10 mouse cellular contexts compared by ENCODE assay signal in genomic region chr8:122639521-122640248, GRCm38 (mm10). TPM values are rescaled to one million over a fixed set of nuclear protein-coding genes. Genes with fewer than 3 reads are reported as not detected.
DNase-seq lines count a peak whose midpoint lies in the region; ATAC-seq lines count a peak whose summit lies in the region.
"Had no signal": no experiment of that assay in that cellular context is flagged by ENCODE, and none has a peak within 500 bp of the region (broad histone marks: within the 10 kb centered on the region; RNA-seq: fewer than 3 reads in every experiment).

No protein-coding gene starts in this region.

- no peak overlapping the region for H3K4me2 ChIP-seq in neural tube, embryonic 15.5 days

- no peaks in the 10 kb centered on the region for H3K27me3 ChIP-seq in neural tube, embryonic 15.5 days (replicated peaks)

- peak overlapping the region; percentile 24; the same call in 1 of the 2 replicates for H3K27ac ChIP-seq in neural tube, embryonic 15.5 days (replicated peaks)
- H3K27ac ChIP-seq: liver, embryonic 14.5 days had no signal

- H3K36me3 ChIP-seq in neural tube, embryonic 15.5 days = peaks cover 56% of the 10 kb centered on the region

- DNase-seq in frontal cortex, postnatal 10 days (ENCODE audit: low spot score in 2 of 2) = peak; percentile 26 to 39
- peak; percentile 81 for DNase-seq in cerebellum, adult 9-11 months
- DNase-seq in gastrocnemius, adult 8-10 months (ENCODE audit: low spot score in 2 of 2) = peak; percentile 47 to 73
- peak; percentile 61 for DNase-seq in kidney, adult 11 months
- DNase-seq in lung, adult 18-20 months = peak; percentile 66 to 73
- no peak for DNase-seq in spleen, adult 12 weeks (ENCODE audit: low spot score)

- ATAC-seq in frontal cortex, adult (ENCODE audit: low TSS enrichment) = no peak
- ATAC-seq in neural tube, embryonic 15.5 days (ENCODE audit: low FRiP score) = no peak; the same call in 1 of the 2 replicates

- no peak overlapping the region for H3K9ac ChIP-seq in neural tube, embryonic 15.5 days (replicated peaks)
- H3K9ac ChIP-seq: liver, embryonic 14.5 days had no signal

- WGBS in neural tube, embryonic 15.5 days = 39% methylated on average over 16 of the region's 16 CpGs

- H3K9me3 ChIP-seq in neural tube, embryonic 15.5 days (replicated peaks) = no peaks in the 10 kb centered on the region

- H3K4me1 ChIP-seq in neural tube, embryonic 15.5 days = peaks cover 22% of the 10 kb centered on the region

- H3K4me3 ChIP-seq in neural tube, embryonic 15.5 days (replicated peaks) = no peak overlapping the region

RNA-seq across cellular contexts. Expression of gene Pabpn1l, which starts 17.1 kb away (rescaled TPM):
- total RNA-seq in gastrocnemius, adult 8-10 months (2022) = under 1 TPM in 1 of 4 experiments, not detected in 3; 0.27 TPM
- 0.14 TPM in 1 of 2 replicates, not detected in the other for polyA plus RNA-seq in neural tube, embryonic 15.5 days (2015; fragmentation: Nextera tagmentation; extraction: Ambion mirVana)
- total RNA-seq: common myeloid progenitor, adult 5-6 weeks had no signal
- polyA plus RNA-seq: liver, embryonic 14.5 days had no signal

RNA-seq across cellular contexts. Expression of gene Trappc2l, which starts 28.2 kb away (rescaled TPM):
- 10 to 100 TPM; 38.7 to 49.7 (median 44.0) TPM for total RNA-seq in gastrocnemius, adult 8-10 months (2022)
- 103 and 113 TPM in 2 replicates for polyA plus RNA-seq in neural tube, embryonic 15.5 days (2015; fragmentation: Nextera tagmentation; extraction: Ambion mirVana)

RNA-seq across cellular contexts. Expression of gene Galns, which starts 28.4 kb away (rescaled TPM):
- under 1 TPM; 0.92 to 0.96 (median 0.93) TPM for total RNA-seq in gastrocnemius, adult 8-10 months (2022)
- 6.7 and 9.5 TPM in 2 replicates for polyA plus RNA-seq in neural tube, embryonic 15.5 days (2015; fragmentation: Nextera tagmentation; extraction: Ambion mirVana)

RNA-seq across cellular contexts. Expression of gene Cbfa2t3, which starts 59.2 kb away (rescaled TPM):
- total RNA-seq in gastrocnemius, adult 8-10 months (2022) = 10 to 100 TPM; 12.3 to 22.0 (median 17.2) TPM
- 14.4 and 16.8 TPM in 2 replicates for polyA plus RNA-seq in neural tube, embryonic 15.5 days (2015; fragmentation: Nextera tagmentation; extraction: Ambion mirVana)
